Mouse (Mus musculus) right cerebral cortex, adult 2 months (tissue): ENCODE results near the gene Pla1a.

ENCODE experiments used
- DNase-seq, 2 experiments: peaks; one replicate each; pipeline ENCODE4 v3.0.0; 2021 to 2022; ENCODE audit warnings: low spot score in 2 of 2

Pla1a gene

DNA sequence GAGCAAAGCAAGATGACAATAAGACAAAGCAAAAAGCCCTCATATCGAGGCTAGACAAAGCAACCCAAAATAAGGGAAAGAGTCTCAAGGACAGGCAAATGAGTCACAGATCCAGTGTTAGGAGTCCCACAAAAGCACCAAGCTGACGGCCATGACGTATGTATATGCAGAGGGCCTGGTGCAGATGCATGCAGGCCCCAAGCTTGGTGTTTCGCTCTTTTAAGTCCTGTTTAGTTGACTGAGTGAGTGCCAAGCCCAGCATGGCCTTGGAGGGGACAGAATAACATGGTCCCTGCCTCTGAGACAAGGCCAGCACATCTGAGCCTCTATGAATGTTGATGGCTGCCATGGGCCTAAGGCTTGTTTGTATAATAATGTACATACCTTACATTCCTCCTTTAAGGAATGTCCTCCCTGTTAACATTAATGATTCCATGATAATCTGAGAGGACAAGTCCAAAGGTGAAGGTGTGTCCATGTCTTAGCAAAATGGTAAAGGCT is 1.4 kb upstream of the Pla1a start:
- DNase-seq, result no peak

DNA sequence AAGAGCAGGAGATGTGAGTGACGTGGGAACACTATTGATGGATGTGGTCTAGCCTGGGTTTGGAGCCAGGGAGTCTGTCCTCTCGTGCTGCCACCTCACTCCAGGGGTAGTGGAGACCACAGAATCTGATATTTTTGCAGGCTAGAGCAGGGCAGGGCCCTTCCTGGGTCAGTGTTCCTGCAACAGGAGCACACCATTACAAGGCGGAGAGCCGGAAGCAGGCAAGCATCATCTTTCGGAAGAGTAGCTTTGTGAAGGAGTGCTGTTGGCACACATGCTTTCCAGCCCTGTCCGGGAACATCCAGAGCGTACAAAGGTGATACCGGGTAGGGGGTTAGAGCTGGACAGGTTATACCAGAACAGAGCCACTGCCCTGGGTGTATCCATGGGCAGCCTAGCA is 569 bp upstream of the Pla1a start:
- DNase-seq, result no peak

DNA sequence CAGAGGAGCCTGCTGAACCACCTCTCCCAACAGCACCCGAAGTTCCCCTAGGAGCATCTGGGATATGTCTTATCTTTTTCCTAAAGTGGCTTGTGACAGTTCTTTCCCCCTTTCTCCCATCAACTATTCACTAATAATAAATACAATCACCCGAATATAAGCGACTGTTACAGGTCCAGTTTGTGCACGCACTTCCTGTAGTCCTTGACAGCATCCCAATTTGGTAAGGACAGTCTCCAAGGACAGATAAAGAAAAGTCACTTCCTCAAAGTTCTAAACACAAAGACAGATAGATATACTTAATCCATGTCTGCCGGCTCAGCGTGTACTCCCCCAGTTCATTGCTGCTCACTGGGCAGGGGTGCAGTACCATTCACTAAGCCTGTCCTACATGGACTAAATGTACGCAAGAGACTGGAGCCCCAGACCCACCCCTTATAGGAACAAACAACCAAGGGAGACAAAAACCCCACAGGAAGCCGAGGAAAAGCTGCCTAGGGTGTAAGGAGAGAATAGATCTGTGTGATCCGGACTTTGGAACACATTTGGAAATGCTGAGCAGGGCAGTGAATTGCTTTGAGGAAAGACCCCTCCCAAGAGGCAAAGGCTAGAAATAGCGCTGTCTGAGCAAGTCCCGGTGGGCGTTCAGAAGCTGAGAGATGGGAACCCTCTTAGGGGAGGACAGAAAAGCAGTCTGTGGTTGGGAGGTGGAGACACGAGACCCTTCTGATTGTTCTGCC is 1.3 kb downstream of the Pla1a start:
- DNase-seq, result no peak

DNA sequence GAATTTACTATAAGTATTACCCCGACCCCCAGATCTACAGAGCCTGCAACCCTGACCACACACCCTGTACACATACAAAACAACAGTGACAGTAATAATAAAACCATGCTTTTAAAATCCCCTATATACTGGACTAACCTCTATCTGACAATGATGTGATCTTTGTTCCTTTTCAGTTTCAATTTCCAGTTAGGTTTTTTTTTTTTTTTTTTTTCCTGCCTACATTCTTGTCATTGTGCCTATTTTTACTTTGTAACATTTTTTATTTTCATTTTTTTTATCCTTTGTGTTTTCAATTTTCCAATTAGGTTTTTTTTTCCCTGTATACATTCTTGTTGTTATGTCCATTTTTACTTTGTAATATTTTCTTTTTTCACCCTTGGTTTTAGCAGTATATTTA is 7.1 kb downstream of the Pla1a start:
- DNase-seq, result no peak

DNA sequence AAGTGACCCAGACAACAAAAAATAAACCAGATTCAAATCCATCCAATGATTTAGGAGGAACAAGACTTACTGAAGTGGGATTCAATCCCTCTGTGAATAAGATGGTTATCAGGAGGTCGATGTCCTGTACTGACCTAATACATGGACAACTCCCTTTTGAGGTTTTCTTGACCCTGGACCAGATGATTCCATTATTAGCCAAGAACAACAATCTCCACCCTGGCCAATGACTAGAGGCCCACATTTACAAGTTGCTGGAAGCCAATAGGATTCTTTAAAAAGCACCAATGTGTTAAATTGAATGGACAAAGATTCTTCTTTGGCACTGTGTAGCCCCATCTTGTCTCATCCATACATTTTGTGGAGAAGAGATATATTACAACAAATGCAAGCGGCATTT is 7.6 kb downstream of the Pla1a start:
- no peak for DNase-seq

DNA sequence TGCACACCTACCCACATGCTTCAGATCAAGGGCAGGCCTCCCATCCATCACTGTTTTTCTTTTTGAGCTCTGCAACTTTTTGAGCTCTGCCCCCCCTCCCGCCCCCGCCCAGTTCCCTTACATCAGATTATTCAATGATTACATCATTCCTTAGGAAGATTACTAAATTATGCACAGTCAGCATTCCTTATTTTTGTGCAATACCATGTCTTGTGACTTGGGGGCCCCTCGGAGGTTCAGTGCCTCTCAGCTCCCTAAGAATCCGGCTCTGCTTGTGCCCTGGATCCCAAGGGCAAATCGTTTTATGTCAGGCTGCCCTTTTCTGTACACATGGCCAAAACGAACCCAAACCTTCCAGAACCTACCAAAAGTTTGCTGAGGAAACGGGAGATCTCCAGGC is 18.0 kb downstream of the Pla1a start:
- DNase-seq, result no peak

DNA sequence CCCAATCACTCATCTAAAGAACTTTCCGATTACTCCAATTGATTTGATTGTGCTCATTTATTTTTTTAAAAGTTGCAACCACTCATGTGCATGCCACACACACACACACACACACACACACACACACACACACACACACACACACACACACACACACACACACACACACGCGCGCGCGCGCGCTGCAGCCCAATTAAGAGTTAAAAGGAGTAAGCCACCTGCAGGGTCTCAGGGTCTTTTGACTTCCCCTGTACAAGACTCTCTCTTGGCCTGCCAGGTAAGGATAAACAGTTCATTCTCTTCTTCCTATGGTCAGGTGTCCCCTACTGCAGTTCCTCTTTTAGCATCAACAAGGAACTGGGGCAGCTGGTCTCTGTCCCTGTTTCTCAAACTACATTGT is 24.5 kb downstream of the Pla1a start:
- no peak for DNase-seq

DNA sequence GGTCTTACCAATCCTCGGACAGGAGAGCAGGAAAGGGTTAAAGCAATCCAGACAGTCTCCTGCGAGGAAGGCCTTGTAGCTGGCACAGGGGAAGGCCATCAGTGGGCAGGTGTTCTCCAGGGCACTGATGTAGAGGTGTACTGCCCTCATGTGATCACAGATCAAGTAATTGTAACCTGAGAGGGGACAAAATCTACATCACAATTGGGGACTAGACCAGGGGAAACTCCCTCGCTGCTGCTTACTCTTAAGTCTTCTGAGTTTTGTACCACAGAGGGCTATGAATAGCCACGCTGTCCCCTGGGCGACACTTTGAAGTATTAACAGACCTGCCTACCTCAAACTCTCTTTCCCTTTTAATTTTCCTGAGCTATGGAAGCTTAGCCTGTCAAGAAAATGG is 25.4 kb downstream of the Pla1a start:
- DNase-seq, result no peak

DNA sequence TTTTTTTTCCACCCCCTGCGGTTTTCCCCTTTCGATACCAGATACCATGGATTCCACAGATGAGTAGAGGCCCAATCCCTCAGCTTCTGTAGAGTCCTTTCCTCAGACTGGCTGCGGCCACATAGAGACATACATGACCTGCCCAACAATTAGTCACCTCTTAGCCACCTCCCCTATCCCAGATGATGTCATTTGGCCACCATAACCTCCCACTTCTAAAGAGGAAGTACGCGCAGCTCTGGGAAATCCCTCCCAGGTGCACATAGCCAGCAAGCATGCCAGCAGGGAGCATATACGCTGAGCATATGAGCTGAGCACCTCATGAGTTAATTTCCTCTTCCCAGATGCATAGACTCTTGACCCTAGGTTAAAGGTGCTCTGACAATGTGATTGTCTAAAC is 26.2 kb downstream of the Pla1a start:
- no peak for DNase-seq

DNA sequence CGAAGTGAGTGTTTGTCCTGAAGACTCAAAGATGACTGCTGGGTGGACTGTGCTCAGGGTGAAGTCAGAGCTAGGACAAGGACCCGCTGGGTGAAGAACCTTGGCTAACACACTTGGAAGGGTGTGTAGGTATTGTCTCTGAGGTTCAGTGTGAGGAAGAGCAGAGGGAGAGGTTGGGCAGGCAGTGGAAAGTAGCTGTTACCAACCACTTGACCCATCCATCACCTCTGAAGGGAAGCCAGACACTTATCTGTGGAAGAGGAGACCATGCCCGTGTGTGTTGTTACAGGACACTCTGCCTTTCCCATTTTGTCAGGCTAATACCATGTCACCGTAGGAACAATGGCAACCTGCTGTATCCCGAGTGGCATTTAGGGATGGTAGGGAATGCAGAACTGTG is 26.7 kb downstream of the Pla1a start:
- no peak for DNase-seq

DNA sequence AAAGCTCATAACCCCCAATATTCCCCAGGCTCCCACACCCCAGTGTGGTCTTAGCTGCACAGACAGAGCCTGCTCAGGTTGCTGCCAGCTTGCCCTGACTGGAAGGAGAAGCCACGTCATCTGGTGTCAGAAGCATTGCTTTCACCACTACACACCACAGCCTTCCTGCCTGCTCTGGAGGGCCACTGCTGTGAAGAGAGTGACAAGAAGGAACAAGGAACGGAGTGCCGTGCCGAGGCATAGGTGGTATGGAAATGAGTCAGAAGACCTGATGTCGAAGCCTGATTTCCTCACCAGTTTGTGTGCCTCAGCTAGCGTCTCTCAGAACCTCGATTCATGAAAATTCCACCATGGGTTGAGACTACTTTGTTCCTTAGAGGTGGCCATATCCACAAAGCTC is 29.3 kb downstream of the Pla1a start:
- DNase-seq, result no peak

DNA sequence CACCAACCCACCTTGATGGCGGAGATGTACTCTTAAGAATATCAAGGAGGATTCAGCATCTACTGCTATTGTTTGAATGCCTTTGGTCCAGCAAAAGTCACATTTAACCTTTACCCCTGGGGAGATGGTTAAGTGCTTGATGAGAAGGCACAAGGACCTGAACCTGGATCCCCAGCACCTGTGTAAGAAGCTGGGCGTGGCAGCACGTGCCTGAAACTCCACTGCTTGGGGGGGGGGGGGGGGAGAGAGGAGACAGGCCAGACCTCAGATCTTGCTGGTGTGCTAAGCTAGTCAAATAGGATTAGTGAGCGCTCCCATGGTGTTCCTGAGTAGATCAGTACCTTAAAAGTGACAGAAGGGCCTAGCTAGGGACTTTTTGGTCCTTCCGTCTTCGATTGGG is 31.5 kb downstream of the Pla1a start:
- no peak for DNase-seq

DNA sequence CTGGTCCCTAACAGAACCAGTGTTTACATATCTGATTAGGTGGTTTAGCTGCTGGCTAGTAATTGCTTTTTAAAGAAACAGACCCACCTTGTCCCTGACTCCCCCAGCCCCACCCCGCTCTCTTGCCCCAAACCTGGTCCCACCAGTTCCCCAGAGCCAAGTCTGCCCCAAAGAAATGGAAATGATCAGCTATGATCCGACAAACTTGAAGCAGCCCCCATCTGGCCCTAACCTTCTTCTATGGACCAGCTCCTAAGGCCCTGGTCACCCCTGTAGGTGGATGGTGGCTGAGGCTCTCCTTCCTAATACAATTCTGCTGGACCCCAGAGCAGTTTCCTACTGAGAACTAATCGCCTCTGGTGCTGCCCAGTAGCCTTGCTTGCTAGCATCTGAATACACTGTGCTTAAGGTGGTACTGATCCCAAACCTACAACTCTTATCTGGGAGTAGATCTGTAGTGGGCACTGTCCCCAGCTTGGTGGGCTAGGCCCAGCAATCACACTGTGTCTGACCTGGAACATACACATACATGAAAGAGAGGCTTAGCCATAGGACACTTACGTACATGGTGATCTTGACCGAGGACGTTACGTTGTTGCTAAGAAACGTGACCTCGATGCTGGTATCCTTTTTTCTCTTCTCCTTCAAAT is 32.5 kb downstream of the Pla1a start:
- no peak for DNase-seq

DNA sequence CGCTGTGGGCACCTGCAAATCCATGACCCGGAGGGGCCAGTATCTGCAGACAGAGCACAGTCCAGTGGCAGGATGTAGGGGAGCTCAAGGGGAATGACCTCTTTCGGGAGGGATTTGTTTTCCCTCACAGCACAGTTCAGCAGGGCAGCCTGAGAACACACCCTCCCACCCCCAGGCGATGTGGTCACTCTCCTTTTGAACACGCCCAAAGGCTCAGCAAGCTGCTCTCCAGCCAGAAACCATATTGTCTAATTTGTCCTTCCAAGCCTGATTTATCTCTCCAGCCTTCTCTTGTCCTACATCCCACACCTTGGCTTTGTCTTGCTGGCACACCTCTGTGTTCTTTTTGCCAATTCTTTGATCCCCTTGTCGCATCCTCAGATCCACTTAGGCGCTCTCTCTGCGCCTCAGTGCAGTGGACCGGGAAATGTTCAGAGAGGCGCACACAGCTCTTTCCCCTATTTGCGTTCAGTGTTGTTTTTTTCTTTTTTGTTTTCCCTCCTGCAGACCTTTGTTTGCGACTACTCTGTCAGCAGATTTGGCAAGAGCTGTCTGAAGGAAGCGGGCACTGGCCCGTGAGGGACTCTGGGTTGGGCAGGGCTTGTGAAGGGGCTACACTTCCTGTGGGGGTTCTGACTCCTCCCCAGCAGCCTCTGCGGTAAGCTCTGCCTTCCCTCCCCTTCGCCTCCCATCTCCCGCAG is 33.3 kb downstream of the Pla1a start:
- DNase-seq, result peak; percentile 14 to 30

DNA sequence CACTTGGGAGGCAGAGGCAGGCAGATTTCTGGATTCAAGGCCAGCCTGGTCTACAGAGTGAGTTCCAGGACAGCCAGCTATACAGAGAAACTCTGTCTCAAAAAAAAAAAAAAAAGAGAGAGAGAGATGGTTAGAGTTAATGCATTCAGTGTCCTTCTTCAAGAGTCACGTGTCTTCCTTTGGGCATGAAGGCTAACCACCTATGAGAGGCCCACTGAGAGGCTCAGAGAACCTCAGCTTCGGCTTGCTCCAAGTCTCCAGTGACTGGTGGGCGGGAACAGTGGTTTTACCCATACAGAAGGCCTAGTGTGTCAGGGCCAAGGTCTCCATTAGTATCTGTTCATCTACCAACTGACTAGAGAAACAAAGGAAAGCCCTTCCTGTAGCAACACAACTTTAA is 33.9 kb downstream of the Pla1a start:
- DNase-seq, result no peak

DNA sequence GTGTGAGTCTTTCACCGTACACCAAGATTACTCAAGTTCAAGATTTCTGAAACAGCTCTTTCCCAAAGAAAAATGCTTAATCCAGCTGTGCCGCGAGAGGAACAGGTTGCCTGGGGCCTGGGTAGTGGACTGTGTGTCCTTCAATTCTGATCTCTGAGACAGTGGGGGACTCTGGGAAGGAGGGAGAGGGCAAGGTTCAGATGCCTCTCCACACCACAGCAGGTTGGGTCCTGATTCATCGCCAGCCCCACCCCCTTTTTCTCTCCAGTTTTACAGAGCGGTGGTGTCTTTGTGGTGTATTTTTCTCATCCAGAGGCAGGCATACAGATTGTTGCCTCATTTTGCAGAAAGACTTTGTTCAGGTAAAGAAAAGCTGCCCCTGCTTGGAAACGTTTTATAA is 34.7 kb downstream of the Pla1a start:
- no peak for DNase-seq

DNA sequence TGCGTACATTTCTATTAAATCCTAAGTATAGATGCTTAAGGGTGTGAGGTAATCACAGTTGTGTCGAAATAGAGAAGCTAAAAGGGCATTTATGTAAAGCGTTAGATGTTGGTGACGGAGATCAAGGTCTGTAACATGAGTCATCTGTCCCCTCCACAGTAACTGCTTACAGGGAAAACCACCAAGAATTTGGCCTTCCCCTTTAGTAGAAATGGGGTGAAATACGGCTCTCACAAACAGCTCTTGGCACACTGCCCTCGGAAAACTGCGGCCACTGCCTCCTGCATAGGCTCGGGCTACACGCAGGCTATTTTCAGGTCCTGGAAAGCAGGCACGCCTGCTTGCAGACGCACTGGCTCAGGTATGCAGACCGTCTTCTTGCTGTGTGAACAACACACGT is 36.8 kb downstream of the Pla1a start:
- DNase-seq, result no peak

DNA sequence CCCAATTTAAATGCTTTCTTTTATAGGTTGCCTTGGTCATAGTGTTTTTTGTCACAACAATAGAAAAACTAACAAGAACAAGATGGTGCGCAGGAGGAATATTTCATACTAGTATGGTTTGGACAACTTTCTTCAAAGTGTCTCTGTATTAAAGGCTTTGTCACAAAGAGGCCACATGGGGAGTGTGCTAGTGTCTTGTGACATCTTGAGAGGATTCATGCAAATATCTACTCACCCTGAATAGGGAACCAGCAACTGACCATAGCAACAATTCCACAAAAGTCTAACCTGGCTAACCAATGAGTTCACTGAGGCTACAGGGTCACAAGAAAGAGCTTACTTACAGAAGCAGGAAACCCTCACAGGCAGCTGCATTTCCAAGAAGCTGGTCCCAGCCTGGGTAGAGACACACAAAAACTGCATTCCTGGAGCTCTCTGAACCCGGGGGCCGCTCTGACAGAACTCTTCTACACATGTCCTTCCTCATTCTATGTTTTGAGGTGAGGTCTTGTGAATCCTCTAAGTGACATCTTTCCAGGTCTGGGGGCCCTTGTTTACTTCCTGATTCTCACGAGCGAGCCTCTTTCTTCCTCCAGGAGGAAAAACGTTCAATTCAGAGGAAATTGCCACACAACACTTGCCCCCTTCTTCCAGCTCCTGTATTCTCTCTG is 37.8 kb downstream of the Pla1a start:
- DNase-seq, result no peak

DNA sequence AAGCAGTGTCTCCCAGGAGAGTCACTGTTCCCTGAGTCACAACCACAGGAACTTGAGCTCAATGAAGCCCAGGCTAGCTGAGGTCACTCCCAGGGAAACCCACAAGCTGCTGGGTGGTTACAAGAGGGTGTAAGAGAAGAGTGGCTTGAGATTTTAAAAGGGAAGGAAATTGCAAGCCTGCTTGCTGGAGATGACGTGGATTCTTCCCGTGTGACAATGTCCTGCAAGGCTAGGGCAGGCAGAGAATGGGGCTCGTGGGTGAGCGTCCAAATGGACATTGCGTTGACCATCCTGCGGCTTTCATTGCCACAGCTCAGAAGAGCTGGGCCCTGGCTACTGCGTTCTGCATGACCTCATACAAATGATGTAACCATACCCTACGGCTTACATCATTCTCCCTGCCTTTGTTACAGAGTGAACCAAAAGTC is 38.7 kb downstream of the Pla1a start:
- DNase-seq, result no peak

DNA sequence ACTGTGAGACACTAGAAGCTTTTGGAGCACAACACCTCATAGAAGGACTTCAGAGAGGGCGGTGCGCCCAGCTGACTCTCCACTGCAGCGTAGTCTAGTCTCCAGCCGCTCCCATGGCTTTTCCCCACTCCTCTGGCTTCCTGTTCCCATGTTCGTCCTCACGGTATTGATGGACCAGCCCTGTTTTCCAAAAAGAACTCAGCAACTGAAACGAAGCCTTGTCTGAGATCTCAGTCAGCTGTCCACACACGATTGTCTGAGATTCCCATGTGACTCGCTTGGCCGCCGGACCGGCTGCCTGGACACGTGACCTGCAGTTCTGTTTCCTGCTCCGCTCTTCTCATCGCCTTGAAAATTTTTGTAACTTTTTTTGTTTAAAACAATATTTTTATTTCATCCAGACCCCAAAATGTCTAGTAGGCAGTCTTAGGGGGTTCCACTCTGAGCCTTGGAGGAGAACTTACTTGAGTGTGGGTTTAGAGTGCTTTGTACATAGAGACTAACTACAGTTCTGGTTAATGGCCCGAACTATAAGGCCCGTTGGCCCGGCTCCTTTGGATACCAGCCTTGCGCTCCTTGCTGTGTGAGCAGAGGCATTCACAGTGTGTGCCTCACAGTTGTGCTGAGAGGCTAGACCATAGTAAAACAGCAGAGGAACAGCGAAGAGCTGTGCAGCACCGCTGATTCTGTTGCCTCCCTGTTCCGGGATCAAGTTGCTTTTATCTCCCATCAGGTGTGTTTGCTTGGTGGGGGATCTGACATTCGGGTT is 40.6 kb downstream of the Pla1a start:
- no peak for DNase-seq

DNA sequence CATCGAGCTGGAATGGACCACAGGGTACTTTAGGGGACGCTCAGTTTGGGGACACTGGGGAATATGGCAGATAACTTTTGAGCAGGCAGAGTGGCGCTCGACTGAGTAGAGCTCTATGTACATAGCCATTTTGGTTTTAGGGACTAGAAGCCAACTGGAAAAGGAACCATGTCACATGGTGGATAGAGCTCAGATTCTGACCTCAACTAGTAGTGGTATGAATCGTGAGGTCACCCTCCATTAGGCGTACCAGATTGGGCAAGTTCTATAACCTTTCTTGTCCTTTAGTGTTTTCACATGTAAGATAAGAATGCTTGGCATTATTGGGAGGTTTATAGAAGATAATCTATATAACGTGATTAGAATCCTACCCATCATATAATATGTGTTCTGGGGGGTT is 42.6 kb downstream of the Pla1a start:
- DNase-seq, result no peak
